Comparison of ENCODE assay signal across 32 mouse cellular contexts in genomic region chr7:46371104-46371503, GRCm38 (mm10). TPM values are rescaled to one million over a fixed set of nuclear protein-coding genes. Genes with fewer than 3 reads are reported as not detected.
DNase-seq lines count a peak whose midpoint lies in the region; TF ChIP-seq lines count a peak whose summit lies in the region.
"Had no signal": no experiment of that assay in that cellular context is flagged by ENCODE, and none has a peak within 500 bp of the region (broad histone marks: within the 10 kb centered on the region; RNA-seq: fewer than 3 reads in every experiment).

No protein-coding gene starts in this region.

- TF ChIP-seq POLR2A in myocyte (IDR thresholded peaks at IDR 0.05; ENCODE audit: insufficient read length, low read depth): no peak

- no peaks in the 10 kb centered on the region for H3K27me3 ChIP-seq in myocyte (ENCODE audit: control insufficient read depth, insufficient read depth, insufficient read length)

- H3ac ChIP-seq in myocyte (ENCODE audit: control insufficient read depth, insufficient read length): no peak overlapping the region

- peak overlapping the region; percentile 75 for H3K4me3 ChIP-seq in gastrocnemius, adult 2 months
- no peak overlapping the region for H3K4me3 ChIP-seq in myocyte
- H3K4me3 ChIP-seq: embryonic facial prominence, embryonic 12.5 days; embryonic facial prominence, embryonic 15.5 days; heart, embryonic 12.5 days; heart, embryonic 15.5 days; hindbrain, embryonic 10.5 days; hindbrain, embryonic 13.5 days; intestine, embryonic 15.5 days had no signal

- TF ChIP-seq CTCF in gastrocnemius, adult 2 months (IDR thresholded peaks at IDR 0.05): no peak

- H3K36me3 ChIP-seq in myocyte (ENCODE audit: control insufficient read depth, insufficient read depth): no peaks in the 10 kb centered on the region
- H3K36me3 ChIP-seq: embryonic facial prominence, embryonic 12.5 days; embryonic facial prominence, embryonic 15.5 days; G1E; heart, embryonic 12.5 days; heart, embryonic 15.5 days; hindbrain, embryonic 10.5 days; hindbrain, embryonic 13.5 days; intestine, embryonic 15.5 days had no signal

- no peaks in the 10 kb centered on the region for H3K79me2 ChIP-seq in myocyte (ENCODE audit: control insufficient read depth, insufficient read depth)

- peak; percentile 83 for DNase-seq in gastrocnemius, adult 2 months
- DNase-seq in gastrocnemius, postnatal 10 days: no peak
- DNase-seq in heart, postnatal 4 days: peak; percentile 5
- no peak for DNase-seq in heart, adult 11 months
- peak; percentile 49 for DNase-seq in gastrocnemius, postnatal 14 days
- no peak for DNase-seq in adrenal gland, postnatal 25 days
- no peak for DNase-seq in natural killer cell, adult 2 months (ENCODE audit: low spot score in 2 of 2)
- DNase-seq: adrenal gland, postnatal 10 days; B cell, adult 2 months; cerebellum, adult 11 months; cerebellum, adult 2 months; cerebellum, adult 9-11 months; cerebellum, postnatal 25 days; forebrain, postnatal 0 days; kidney, adult 11 months had no signal

- peak overlapping the region; percentile 93 for H3K27ac ChIP-seq in gastrocnemius, adult 2 months
- H3K27ac ChIP-seq: embryonic facial prominence, embryonic 12.5 days; embryonic facial prominence, embryonic 15.5 days; heart, embryonic 15.5 days; hindbrain, embryonic 10.5 days; hindbrain, embryonic 13.5 days; intestine, embryonic 15.5 days had no signal

- peak overlapping the region; percentile 51 for H3K4me2 ChIP-seq in myocyte (ENCODE audit: low read depth)
- H3K4me2 ChIP-seq: embryonic facial prominence, embryonic 12.5 days; embryonic facial prominence, embryonic 15.5 days; heart, embryonic 12.5 days; heart, embryonic 15.5 days; hindbrain, embryonic 13.5 days; intestine, embryonic 15.5 days had no signal

- intact Hi-C loops in gastrocnemius, adult 2 months (cut with DNase I): no loop called here
- intact Hi-C loops in gastrocnemius, postnatal 14 days (cut with DNase I; ENCODE audit: low total_unique reads): no loop called here

TF ChIP-seq in myocyte, 11 proteins besides CTCF, POLR2A, EP300 and RAD21:
- TF ChIP-seq SRF (IDR thresholded peaks at IDR 0.05; ENCODE audit: control insufficient read depth, insufficient read length, low read depth) (no peak), TCF3 (IDR thresholded peaks at IDR 0.05; ENCODE audit: insufficient read length, low read depth) (no peak), MYOG (IDR thresholded peaks at IDR 0.05; ENCODE audit: control insufficient read depth in 1 of 3, insufficient read depth in 1 of 3, insufficient read length in 2 of 3, low read depth in 2 of 3) (peak in 1 of 3 experiments; percentile 83), MYOD1 (IDR thresholded peaks at IDR 0.05; ENCODE audit: control insufficient read depth in 1 of 3, insufficient read length in 2 of 3, low read depth in 2 of 3) (peak; percentile 42 to 77 (median 57)), TCF12 (IDR thresholded peaks at IDR 0.05; ENCODE audit: insufficient read depth, poor library complexity, severe bottlenecking) (no peak), POLR2AphosphoS2 (IDR thresholded peaks at IDR 0.05; ENCODE audit: insufficient read length, low read depth) (peak; percentile 30), CEBPB (IDR thresholded peaks at IDR 0.05; ENCODE audit: insufficient read depth, poor library complexity, severe bottlenecking) (0 out of 2 replicates have a peak, but pooled peaks have one; percentile 36)

RNA-seq across cellular contexts. Expression of gene Myod1, which starts 5.2 kb away (rescaled TPM):
- total RNA-seq in gastrocnemius, adult 2 months (2021): 10 to 100 TPM; 17.3 to 21.3 TPM
- 10 to 100 TPM; 36.8 to 45.3 TPM for total RNA-seq in gastrocnemius, postnatal 10 days (2021)
- not detected for total RNA-seq in heart, postnatal 4 days (2021)
- 10 to 100 TPM; 24.3 to 30.6 TPM for total RNA-seq in gastrocnemius, postnatal 14 days (2021)
- polyA plus RNA-seq in myocyte (2012; fragmentation: generic; extraction: Trizol): 396 TPM
- total RNA-seq in adrenal gland, postnatal 25 days (2021): not detected in 2 replicates
- total RNA-seq: adrenal gland, adult 18-20 months; CH12.LX; common myeloid progenitor, adult 5-6 weeks; forebrain, postnatal 0 days; heart, postnatal 14 days had no signal
- polyA plus RNA-seq: cerebellum, adult 2 months; forebrain, embryonic 11.5 days; forebrain, embryonic 14.5 days; forebrain, postnatal 0 days; G1E; gonadal fat pad, adult 2 months; Patski had no signal

RNA-seq across cellular contexts. Expression of gene Kcnc1, which starts 25.2 kb away (rescaled TPM):
- 10 to 100 TPM; 38.9 to 66.6 TPM for total RNA-seq in gastrocnemius, adult 2 months (2021)
- 10 to 100 TPM; 19.7 to 21.1 TPM for total RNA-seq in gastrocnemius, postnatal 10 days (2021)
- total RNA-seq in heart, postnatal 4 days (2021): under 1 TPM; 0.02 to 0.05 TPM
- 10 to 100 TPM; 34.8 to 35.1 TPM for total RNA-seq in gastrocnemius, postnatal 14 days (2021)
- polyA plus RNA-seq in myocyte (2012; fragmentation: generic; extraction: Trizol): 0.07 TPM
- total RNA-seq in adrenal gland, postnatal 25 days (2021): 0.33 TPM in 2 replicates
- polyA plus RNA-seq: G1E; heart, embryonic 15.5 days had no signal

Comparison
In these comparisons a context has a peak if more than half of its experiments do, and no peak if none do; other contexts are left out.
1. DNase-seq: peak in gastrocnemius, adult 2 months (single experiment), heart, postnatal 4 days (single experiment) and gastrocnemius, postnatal 14 days (single experiment); none in gastrocnemius, postnatal 10 days (single experiment), heart, adult 11 months (single experiment), adrenal gland, postnatal 25 days (single experiment) and natural killer cell, adult 2 months (0 of 2).
2. RNA of gene Myod1, which starts 5.2 kb away (total RNA-seq): 36.8 to 45.3 TPM in gastrocnemius, postnatal 10 days, 24.3 to 30.6 TPM in gastrocnemius, postnatal 14 days and 17.3 to 21.3 TPM in gastrocnemius, adult 2 months; not detected in heart, postnatal 4 days and not detected in adrenal gland, postnatal 25 days; every median in the first group is over 10 times any median in the second.
3. RNA of gene Kcnc1, which starts 25.2 kb away (total RNA-seq): 38.9 to 66.6 TPM in gastrocnemius, adult 2 months, 34.8 to 35.1 TPM in gastrocnemius, postnatal 14 days and 19.7 to 21.1 TPM in gastrocnemius, postnatal 10 days; 0.33 TPM in adrenal gland, postnatal 25 days and 0.02 to 0.05 TPM in heart, postnatal 4 days; every median in the first group is over 10 times any median in the second.